Mouse (Mus musculus): ENCODE results near the gene Ano1.

GRCm38 (mm10) chr7:144583619-144584018 lies 168.2 kb downstream of the Ano1 start:
- peak; percentile 64; the same call in 1 of the 2 replicates for TF ChIP-seq CTCF (IDR thresholded peaks at IDR 0.05; ENCODE audit: borderline replicate concordance, extremely low read depth, insufficient read depth, insufficient read length)
- TF ChIP-seq POLR2A (IDR thresholded peaks at IDR 0.05; ENCODE audit: borderline replicate concordance, extremely low read depth, insufficient read depth, insufficient read length, poor library complexity, severe bottlenecking) = no peak
